Mouse (Mus musculus): ENCODE measurements around the gene E130116L18Rik. TPM values are rescaled to one million over a fixed set of nuclear protein-coding genes. Genes with fewer than 3 reads are reported as not detected.

The E130116L18Rik gene
- not detected in 2 replicates for polyA plus RNA-seq (2014; fragmentation: Nextera tagmentation; extraction: Ambion mirVana)

DNA sequence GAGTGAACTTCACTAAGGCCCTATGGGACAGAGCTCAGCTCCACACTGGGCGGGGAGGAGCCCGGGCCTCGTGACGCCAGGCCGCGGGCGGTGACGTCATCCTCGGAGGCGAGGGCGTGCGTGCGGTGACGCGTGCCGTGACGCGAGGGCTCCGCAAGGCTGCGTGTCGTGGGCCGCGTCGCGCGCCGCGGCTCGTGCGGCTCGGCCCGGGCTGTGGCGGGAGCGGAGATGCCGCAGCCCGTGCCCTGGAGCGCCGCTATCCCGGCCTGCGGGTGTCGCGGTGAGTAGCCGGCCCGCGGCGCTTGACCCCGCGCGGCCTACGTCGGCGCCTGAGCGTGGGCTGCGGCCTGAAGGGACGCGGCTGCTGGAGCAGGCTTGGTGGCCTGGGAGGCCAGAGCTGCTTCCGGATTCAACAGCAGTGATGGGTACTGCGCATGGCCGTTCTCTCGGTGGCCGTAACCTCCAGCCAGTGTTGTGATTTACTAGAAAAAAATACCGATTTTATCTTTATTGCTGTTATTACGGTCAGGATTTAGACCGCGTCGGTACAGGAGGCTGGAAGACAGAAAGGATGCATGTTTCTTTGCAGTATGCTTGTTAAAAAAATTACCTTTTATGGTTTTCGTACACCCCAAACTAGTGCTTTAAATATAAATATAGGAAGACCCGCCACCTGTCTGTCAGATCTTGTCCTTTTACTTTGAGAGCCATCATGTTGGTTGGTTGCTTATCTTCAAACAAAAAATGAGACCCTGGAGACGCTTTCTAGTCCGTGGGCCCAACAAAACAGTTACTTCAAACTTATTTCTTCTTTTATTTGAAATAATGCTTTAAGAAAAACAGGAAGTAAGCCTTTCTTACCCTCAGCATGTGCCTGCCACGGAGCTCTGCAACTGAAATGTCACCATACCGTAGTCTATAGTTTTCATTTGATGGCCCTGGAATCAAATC is at the start of gene E130116L18Rik:
E130116L18Rik (minus strand) TSS at position 402 of the 951 bp plus-strand sequence.
- H3K27me3 ChIP-seq (ENCODE audit: control insufficient read depth, insufficient read depth, low read length): no peaks in the 10 kb centered on the region
- peak within 1 kb of the TSS; percentile 86 for H3K27ac ChIP-seq (ENCODE audit: low read depth, low read length)
- peak within 1 kb of the TSS; percentile 61 for H3K4me2 ChIP-seq (ENCODE audit: low read depth, low read length)
- 4% methylated on average over 72 of the region's 72 CpGs for WGBS
- H3K4me3 ChIP-seq (ENCODE audit: low read depth, low read length): peak within 1 kb of the TSS; percentile 63
- H3K9me3 ChIP-seq (ENCODE audit: control insufficient read depth, low read length): no peaks in the 10 kb centered on the region
- peak; percentile 99 for ATAC-seq (ENCODE audit: low read depth)
- H3K36me3 ChIP-seq (ENCODE audit: control insufficient read depth, insufficient read depth, low read length): no peaks in the 10 kb centered on the region
- peak within 1 kb of the TSS; percentile 92 for H3K9ac ChIP-seq (replicated peaks; ENCODE audit: low read depth, low read length)
- H3K4me1 ChIP-seq (ENCODE audit: control insufficient read depth, insufficient read depth, low read length): peaks cover 8% of the 10 kb centered on the region; the same call in 1 of the 2 replicates

GRCm38 (mm10) chr5:25268258-25268888 is 45.4 kb upstream of the E130116L18Rik start:
- no peak overlapping the region for H3K27ac ChIP-seq (ENCODE audit: low read depth, low read length)
- no peaks in the 10 kb centered on the region for H3K9me3 ChIP-seq (ENCODE audit: control insufficient read depth, low read length)
- no peaks in the 10 kb centered on the region for H3K27me3 ChIP-seq (ENCODE audit: control insufficient read depth, insufficient read depth, low read length)
- H3K9ac ChIP-seq (replicated peaks; ENCODE audit: low read depth, low read length): no peak overlapping the region
- 95% methylated on average over 4 of the region's 4 CpGs for WGBS
- peaks cover 54% of the 10 kb centered on the region for H3K36me3 ChIP-seq (ENCODE audit: control insufficient read depth, insufficient read depth, low read length)
- H3K4me1 ChIP-seq (ENCODE audit: control insufficient read depth, insufficient read depth, low read length): no peaks in the 10 kb centered on the region
- no peak overlapping the region for H3K4me2 ChIP-seq (ENCODE audit: low read depth, low read length)
- no peak for ATAC-seq (ENCODE audit: low read depth)
- H3K4me3 ChIP-seq (ENCODE audit: low read depth, low read length): no peak overlapping the region

DNA sequence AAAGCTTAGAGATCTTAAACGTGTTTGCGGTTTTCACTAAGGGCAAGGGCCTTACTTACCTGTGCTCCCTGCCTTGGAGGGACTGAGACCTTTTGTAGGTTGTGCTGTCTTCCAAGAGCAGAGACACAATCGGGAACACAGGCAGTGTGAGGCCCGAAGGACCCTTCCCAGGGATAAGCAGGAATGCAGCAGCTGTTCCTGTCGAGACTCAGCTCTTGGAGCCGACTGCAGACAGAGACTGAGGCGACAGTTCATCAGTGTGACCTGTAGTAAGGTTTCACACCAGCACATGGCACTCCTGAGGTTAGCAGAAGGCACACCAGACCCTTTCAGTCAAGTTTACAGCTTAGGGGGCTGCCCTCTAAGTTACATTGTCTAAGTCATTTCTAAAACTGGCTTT is 39.3 kb upstream of the E130116L18Rik start:
- H3K9me3 ChIP-seq (ENCODE audit: control insufficient read depth, low read length): no peaks in the 10 kb centered on the region
- no peak for ATAC-seq (ENCODE audit: low read depth)
- no peak overlapping the region for H3K27ac ChIP-seq (ENCODE audit: low read depth, low read length)
- no peak overlapping the region for H3K4me3 ChIP-seq (ENCODE audit: low read depth, low read length)
- H3K4me1 ChIP-seq (ENCODE audit: control insufficient read depth, insufficient read depth, low read length): no peaks in the 10 kb centered on the region
- 86% methylated on average over 7 of the region's 7 CpGs for WGBS
- H3K36me3 ChIP-seq (ENCODE audit: control insufficient read depth, insufficient read depth, low read length): peaks cover 61% of the 10 kb centered on the region
- no peaks in the 10 kb centered on the region for H3K27me3 ChIP-seq (ENCODE audit: control insufficient read depth, insufficient read depth, low read length)
- H3K4me2 ChIP-seq (ENCODE audit: low read depth, low read length): no peak overlapping the region
- H3K9ac ChIP-seq (replicated peaks; ENCODE audit: low read depth, low read length): no peak overlapping the region

- Histone ChIP-seq H3K4me3 (ENCODE audit: low read depth, low read length) (no peak overlapping the region), H3K4me1 (ENCODE audit: control insufficient read depth, insufficient read depth, low read length) (no peaks in the 10 kb centered on the region), H3K27ac (ENCODE audit: low read depth, low read length) (no peak overlapping the region), H3K27me3 (ENCODE audit: control insufficient read depth, insufficient read depth, low read length) (no peaks in the 10 kb centered on the region), H3K36me3 (ENCODE audit: control insufficient read depth, insufficient read depth, low read length) (peaks cover 63% of the 10 kb centered on the region), H3K9ac (replicated peaks; ENCODE audit: low read depth, low read length) (no peak overlapping the region), H3K9me3 (ENCODE audit: control insufficient read depth, low read length) (no peaks in the 10 kb centered on the region), H3K4me2 (ENCODE audit: low read depth, low read length) (no peak overlapping the region)
- WGBS: 92% methylated on average over 6 of the region's 6 CpGs
- ATAC-seq (ENCODE audit: low read depth): no peak
Measured at GRCm38 (mm10) chr5:25261452-25261851, 38.5 kb upstream of the E130116L18Rik start.

DNA sequence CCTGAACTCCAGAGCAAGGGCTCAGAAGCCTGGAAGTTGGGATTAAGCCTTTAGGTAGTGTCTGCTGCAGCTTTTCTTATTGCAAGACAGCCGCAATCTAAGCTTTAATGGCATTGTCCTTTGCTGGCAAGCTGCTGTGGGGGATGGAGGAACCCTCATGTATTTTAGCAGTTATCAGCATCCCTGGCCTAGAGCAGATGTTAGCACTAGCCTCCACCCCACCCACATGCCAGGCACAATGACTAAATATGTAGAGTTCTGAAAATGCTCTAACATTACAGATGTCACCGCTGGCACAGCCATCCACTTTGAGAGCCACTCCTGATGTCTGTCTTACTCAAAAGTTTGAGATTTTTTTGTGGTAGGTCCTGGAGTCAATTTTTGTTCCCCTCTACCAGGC is 33.7 kb upstream of the E130116L18Rik start:
- peaks cover 60% of the 10 kb centered on the region for H3K36me3 ChIP-seq (ENCODE audit: control insufficient read depth, insufficient read depth, low read length)

DNA sequence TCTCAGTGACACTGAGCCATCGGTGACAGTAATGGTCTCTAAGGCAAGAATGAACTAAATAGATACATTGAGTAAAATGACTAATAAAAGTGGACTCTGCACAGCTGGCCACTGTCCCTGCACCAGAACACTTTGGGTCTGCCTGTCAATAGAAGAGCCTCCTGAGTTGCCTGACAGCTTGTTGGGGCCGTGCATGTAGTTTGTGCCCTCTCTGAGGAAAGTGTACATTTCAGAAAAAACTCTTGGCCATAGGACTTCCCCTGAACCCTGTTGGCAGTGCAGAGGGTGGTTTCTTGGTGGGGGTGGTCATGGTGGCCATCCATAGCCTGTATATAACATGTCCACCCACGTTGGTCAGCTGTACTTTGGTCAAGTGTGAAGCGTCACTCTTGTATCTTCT is 31.5 kb upstream of the E130116L18Rik start:
- H3K4me3 ChIP-seq (ENCODE audit: low read depth, low read length): no peak overlapping the region
- no peaks in the 10 kb centered on the region for H3K27me3 ChIP-seq (ENCODE audit: control insufficient read depth, insufficient read depth, low read length)
- H3K9ac ChIP-seq (replicated peaks; ENCODE audit: low read depth, low read length): no peak overlapping the region
- no peaks in the 10 kb centered on the region for H3K9me3 ChIP-seq (ENCODE audit: control insufficient read depth, low read length)
- H3K4me2 ChIP-seq (ENCODE audit: low read depth, low read length): no peak overlapping the region
- WGBS: 92% methylated on average over 4 of the region's 4 CpGs
- ATAC-seq (ENCODE audit: low read depth): no peak
- H3K36me3 ChIP-seq (ENCODE audit: control insufficient read depth, insufficient read depth, low read length): peaks cover 74% of the 10 kb centered on the region
- H3K27ac ChIP-seq (ENCODE audit: low read depth, low read length): no peak overlapping the region
- no peaks in the 10 kb centered on the region for H3K4me1 ChIP-seq (ENCODE audit: control insufficient read depth, insufficient read depth, low read length)

More for the DNA sequence above, 33.7 kb upstream of the E130116L18Rik start:
- H3K4me1 ChIP-seq (ENCODE audit: control insufficient read depth, insufficient read depth, low read length): no peaks in the 10 kb centered on the region
- H3K9ac ChIP-seq (replicated peaks; ENCODE audit: low read depth, low read length): no peak overlapping the region
- H3K27ac ChIP-seq (ENCODE audit: low read depth, low read length): no peak overlapping the region
- no peaks in the 10 kb centered on the region for H3K27me3 ChIP-seq (ENCODE audit: control insufficient read depth, insufficient read depth, low read length)
- 92% methylated on average over 2 of the region's 2 CpGs for WGBS
- no peak overlapping the region for H3K4me2 ChIP-seq (ENCODE audit: low read depth, low read length)
- H3K9me3 ChIP-seq (ENCODE audit: control insufficient read depth, low read length): no peaks in the 10 kb centered on the region
- no peak for ATAC-seq (ENCODE audit: low read depth)
- no peak overlapping the region for H3K4me3 ChIP-seq (ENCODE audit: low read depth, low read length)

GRCm38 (mm10) chr5:25252825-25253544 is 30.0 kb upstream of the E130116L18Rik start:
- H3K9me3 ChIP-seq (ENCODE audit: control insufficient read depth, low read length): no peaks in the 10 kb centered on the region
- no peak overlapping the region for H3K4me2 ChIP-seq (ENCODE audit: low read depth, low read length)
- H3K36me3 ChIP-seq (ENCODE audit: control insufficient read depth, insufficient read depth, low read length): peaks cover 62% of the 10 kb centered on the region
- ATAC-seq (ENCODE audit: low read depth): no peak
- 93% methylated on average over 8 of the region's 8 CpGs for WGBS
- H3K9ac ChIP-seq (replicated peaks; ENCODE audit: low read depth, low read length): no peak overlapping the region
- no peak overlapping the region for H3K4me3 ChIP-seq (ENCODE audit: low read depth, low read length)
- H3K27me3 ChIP-seq (ENCODE audit: control insufficient read depth, insufficient read depth, low read length): no peaks in the 10 kb centered on the region
- H3K27ac ChIP-seq (ENCODE audit: low read depth, low read length): no peak overlapping the region
- no peaks in the 10 kb centered on the region for H3K4me1 ChIP-seq (ENCODE audit: control insufficient read depth, insufficient read depth, low read length)

DNA sequence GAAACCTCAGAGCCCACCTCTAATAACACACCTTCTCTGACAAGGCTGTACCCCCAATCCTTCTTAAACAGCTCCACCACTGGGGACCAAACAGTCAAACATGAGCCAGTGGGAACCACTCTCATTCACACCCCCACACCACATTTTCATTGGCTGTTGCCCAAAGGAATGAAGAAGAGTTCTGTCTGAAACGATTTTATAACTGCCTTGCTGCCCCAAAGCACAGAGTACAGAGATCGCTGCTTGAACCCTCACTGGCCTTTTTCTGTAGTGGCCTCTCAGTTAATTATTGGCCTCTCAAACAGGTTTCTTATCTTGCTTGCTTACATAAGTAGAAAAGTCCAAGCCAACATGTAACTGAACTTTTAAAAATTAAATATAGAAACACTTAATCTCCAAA is 29.5 kb upstream of the E130116L18Rik start:
- Histone ChIP-seq H3K9ac (replicated peaks; ENCODE audit: low read depth, low read length) (no peak overlapping the region), H3K4me3 (ENCODE audit: low read depth, low read length) (no peak overlapping the region), H3K27me3 (ENCODE audit: control insufficient read depth, insufficient read depth, low read length) (no peaks in the 10 kb centered on the region), H3K4me2 (ENCODE audit: low read depth, low read length) (no peak overlapping the region), H3K9me3 (ENCODE audit: control insufficient read depth, low read length) (no peaks in the 10 kb centered on the region), H3K27ac (ENCODE audit: low read depth, low read length) (no peak overlapping the region), H3K36me3 (ENCODE audit: control insufficient read depth, insufficient read depth, low read length) (peaks cover 59% of the 10 kb centered on the region), H3K4me1 (ENCODE audit: control insufficient read depth, insufficient read depth, low read length) (no peaks in the 10 kb centered on the region)
- no peak for ATAC-seq (ENCODE audit: low read depth)
- WGBS: 81% methylated on average over 2 of the region's 2 CpGs

Measured in neural tube, embryonic 14.5 days (tissue).